Mouse (Mus musculus): ENCODE measurements around the gene Aldh1a7. TPM values are rescaled to one million over a fixed set of nuclear protein-coding genes. Genes with fewer than 3 reads are reported as not detected.

Aldh1a7 gene
- 0.21 TPM in 2 replicates for polyA plus RNA-seq (2021; fragmentation: Nextera tagmentation)
- long read RNA-seq, experiment 1: 0 reads
- long read RNA-seq, experiment 2, partial matches to known transcripts: 1 of 2 reads
- long read RNA-seq, experiment 2, other reads (novel, unspliced or antisense): 1 of 2 reads

DNA sequence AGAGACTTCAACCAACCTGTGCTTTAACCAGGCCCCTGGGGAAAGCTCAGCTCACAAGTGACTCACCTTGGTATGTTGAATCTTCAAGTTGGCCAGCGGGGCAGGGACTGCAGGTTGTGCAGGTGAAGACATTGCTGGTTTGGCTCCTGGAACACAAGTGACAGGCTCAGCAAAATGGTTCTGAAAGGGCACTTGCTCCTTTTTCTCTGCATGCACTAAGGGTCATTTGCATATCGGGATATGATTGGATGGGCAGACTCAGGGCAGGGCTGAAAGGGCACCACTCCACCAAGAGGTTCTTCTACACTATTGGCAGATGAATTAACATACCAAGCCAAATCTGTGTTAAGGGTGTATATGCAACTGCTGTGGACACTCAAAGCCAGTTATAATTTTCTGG lies at the start of gene Aldh1a7:
TSS of gene Aldh1a7 (minus strand) at position 182 of the 400 bp plus-strand sequence.

Other genes with a start within 250 kb of the Aldh1a7 start
- 51.8 and 59.6 TPM in 2 replicates for gene Aldh1a1, start 234.8 kb downstream of the Aldh1a7 start, polyA plus RNA-seq (2021; fragmentation: Nextera tagmentation)
- not detected in 2 replicates for gene Tmc1, start 226.6 kb upstream of the Aldh1a7 start, polyA plus RNA-seq (2021; fragmentation: Nextera tagmentation)